Mouse (Mus musculus): ENCODE data around the gene Crip2. TPM values are rescaled to one million over a fixed set of nuclear protein-coding genes. Genes with fewer than 3 reads are reported as not detected.
A peak's percentile ranks its signal among the peaks of the same experiment; 100 is the strongest.

Crip2 gene
- total RNA-seq, 2 experiments from 2014 or later: 154 to 164 TPM

DNA sequence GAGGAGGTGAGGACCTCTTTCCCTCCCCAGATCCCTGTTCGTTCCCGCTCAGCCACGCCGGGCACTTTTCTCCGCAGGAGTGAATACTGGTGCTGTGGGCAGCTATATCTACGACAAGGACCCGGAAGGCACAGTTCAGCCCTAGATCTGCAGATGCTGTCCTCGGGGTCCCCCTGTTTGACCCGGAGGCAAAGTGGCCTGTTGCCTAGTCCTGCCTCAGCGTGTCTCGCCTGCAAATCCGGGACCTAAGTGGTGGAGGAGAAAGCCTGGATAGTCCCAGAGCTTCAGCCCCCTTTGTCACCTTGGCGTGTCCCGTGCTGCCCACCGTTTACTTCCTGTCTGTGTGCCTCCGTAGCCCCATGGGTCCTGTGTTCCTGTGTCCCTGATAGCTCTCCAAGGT lies 4.8 kb downstream of the Crip2 start:
- intact Hi-C loops (cut with DNase I): loop anchor here (5.0 kb wide), 1 partner anchor 42 kb away; the partner anchor contains the start of gene Tmem121
- DNase-seq (ENCODE audit: low spot score in 2 of 2): no peak

DNA sequence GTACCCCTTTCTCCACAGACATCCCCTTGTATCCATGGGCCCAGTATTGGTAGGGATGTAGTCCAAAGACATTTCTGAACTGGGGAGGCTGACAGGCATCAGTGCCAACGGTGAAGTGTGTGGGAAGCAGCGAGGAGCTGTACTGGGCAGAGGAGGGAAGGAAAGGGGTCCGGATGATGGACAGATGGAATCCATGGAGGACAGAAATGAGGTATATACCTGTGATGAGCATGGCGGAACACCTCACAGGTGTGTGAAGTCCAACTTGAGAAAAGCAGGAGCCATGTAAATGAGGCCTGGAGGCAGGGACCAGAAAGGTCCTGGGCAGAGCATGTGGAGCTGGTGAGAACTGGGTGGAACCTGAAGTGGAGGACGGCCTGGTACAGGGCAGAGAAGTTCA lies 5.6 kb downstream of the Crip2 start:
- no peak for DNase-seq (ENCODE audit: low spot score in 2 of 2)
- intact Hi-C loops (cut with DNase I): no loop called here

DNA sequence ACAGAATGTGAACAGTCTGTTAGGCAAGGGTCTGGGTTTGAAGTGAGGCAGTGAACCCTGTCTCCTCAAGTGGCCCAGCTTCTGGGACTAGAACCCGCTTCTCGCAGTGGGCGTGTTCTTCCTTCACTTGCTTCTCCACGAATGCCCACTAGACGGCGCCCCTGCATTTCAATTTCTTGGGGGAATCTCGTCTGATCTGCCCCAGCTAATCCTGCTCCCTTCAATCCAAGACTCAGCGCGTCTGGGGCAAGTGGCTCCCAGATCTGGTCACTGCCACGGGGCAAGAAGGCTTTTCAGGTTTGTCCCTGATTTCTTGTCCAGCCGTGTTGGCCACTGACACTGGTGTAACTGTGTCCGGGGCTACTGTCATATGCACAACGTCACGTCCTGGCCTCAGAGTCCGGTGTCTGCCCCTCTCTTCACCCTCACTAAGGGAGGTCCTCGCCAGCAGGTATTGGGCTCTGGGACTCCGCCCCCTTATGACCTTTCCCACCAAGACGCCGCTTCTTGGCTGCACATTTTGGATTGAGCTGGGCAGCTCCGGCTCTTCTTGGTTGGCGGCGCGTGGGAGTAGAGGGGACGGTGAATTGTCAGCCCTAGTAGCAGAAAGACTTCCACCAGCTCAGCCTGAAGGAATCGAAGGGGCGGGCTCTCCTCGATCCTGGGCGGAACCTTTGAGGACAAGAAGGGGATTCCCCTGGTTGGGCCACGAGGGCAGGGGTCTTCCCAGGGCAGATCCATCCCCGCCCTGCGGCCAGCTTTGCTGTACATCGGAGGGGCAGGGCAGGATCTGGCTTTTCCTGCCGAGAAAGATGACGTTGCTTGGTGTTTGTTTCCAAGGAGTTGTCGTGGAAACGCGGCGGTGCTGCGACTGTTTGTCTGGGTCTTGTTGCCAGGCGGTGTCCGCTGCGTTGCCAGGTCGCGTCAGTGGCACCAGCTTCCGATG lies 6.3 kb downstream of the Crip2 start, which contains the start of gene Crip1:
Gene Crip1, plus strand, starts transcription at position 205 of the 946 bp plus-strand sequence.
- peak; percentile 80 to 87 for DNase-seq (ENCODE audit: low spot score in 2 of 2)
- intact Hi-C loops (cut with DNase I): no loop called here

DNA sequence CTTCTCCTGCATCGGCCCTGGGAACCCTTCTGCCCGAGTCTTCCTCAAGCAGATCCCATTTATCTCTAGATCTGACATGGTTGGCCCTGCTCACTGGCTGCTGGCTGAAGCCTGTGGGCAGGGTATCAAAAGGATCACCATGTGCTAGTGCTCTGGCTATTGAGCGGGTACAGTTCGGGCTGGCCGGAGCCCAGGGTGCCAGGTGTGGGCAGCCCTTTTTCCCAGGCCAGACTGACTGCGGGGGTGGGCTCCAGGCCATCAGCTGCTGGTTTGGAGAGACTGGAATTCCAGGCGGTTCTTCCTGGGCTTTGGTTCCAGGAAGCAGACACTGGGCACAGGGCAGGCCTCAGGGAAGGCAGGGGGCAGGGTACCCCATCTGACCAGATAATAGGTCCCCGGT lies 7.4 kb downstream of the Crip2 start:
- DNase-seq (ENCODE audit: low spot score in 2 of 2): no peak
- intact Hi-C loops (cut with DNase I): no loop called here

DNA sequence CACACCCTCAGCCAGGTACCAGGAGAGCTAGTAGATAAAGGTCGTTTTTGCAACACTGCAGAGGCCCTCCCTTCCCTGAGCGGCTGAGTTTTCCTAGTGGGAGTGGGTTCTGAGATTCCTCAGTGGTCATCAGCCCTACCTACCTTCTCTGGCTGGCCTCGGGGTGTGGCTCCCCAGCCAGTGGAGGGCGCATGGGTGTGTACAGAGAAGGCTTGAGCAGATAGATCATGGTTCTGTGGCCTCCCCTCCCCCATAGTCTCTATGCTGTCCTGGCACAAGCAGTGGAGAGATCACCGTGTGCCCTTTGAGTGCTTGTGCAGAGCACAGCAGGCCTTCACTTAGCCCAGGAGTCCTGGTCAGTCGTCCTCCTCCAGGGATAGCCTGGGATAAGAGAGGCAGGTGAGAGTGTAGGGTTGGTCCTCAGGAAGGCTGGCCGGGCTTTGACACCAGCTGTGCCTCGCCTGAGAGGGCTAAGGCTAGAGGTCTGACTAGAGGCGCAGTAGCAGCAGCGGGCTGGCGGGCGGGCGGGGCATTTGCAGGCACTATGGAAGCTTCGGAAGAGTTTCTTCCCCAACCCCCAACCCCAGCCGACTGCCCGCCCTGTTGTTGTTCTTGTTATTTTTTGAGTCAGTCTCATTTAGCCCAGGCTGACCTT lies 8.5 kb downstream of the Crip2 start:
- intact Hi-C loops (cut with DNase I): no loop called here
- DNase-seq (ENCODE audit: low spot score in 2 of 2): no peak

DNA sequence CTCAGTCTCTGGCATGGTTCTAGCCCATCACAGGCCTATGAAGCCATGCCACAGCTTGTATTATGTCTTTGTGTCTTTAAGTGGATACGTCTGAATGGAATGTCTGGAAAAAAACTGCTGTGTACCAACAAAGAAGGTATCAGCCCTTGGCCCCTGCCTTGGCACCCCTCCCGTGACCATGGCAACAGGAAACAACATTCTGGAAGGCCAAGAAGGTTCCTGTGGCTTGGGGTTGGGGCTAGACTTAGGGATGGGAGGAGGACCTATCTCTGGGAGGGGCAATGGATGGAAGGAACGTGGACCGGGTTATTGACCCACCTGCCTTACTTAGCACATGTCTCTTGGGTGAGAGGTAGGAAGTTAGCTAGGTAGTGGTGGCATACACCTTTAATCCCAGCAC lies 9.3 kb downstream of the Crip2 start:
- DNase-seq (ENCODE audit: low spot score in 2 of 2): no peak
- intact Hi-C loops (cut with DNase I): no loop called here

DNA sequence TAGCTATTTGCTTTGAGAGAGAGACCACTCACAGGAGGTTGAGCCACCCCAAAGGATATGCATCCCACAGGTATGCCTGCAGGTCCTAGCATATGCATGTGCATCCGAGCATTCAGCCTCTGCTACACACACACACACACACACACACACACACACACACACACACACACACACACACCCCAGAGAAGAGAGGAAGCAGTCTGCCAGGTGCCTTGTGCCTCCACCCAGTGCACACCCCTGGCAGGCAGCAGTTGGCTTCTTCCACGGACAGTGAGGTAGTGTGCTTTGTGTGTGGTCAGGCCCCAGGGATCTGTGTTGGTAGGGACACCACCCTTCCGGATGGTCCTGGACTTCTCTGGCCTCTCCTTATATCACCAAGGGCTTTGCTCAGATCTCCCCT lies 9.9 kb downstream of the Crip2 start:
- no peak for DNase-seq (ENCODE audit: low spot score in 2 of 2)
- intact Hi-C loops (cut with DNase I): no loop called here

DNA sequence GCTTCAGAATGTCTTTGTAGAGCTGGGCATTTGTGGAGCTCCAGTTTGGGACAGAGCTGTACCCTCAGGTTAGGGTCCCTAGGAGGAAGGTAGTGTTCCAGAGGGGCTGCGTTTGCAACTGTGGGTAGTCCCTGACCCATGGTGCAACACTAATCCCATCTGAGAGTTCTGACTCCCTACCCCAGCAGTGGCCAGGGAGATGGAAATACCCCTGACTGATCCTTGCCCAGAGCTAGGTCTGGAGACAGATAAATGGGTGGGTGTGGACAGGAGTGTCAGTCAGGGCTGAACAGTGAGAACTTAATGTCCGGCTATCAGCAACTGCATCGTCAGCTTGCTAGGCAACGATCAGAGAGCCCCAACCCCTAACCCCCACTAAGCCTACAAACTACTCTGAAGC lies 10.6 kb downstream of the Crip2 start:
- no peak for DNase-seq (ENCODE audit: low spot score in 2 of 2)
- intact Hi-C loops (cut with DNase I): no loop called here

DNA sequence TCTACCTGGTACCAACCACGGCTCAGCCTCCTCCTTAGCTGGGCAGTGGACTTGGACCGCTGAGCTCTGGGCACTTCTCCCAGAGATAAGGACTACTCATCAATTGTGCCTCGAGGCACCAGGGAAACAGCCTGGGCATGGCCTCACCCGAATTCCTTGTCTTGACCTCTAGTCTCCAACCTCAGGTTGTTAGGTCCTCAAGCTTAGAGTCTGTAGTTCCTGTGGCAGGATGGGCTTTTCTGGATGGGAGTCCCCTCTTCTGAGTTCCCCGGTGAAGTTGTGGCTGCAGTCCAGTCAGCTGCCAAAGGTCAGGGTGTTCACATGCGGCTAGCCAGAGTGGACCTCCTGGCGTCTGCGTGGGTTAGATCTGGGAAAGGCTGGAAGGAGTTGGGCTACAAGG lies 11.0 kb downstream of the Crip2 start:
- DNase-seq (ENCODE audit: low spot score in 2 of 2): no peak
- intact Hi-C loops (cut with DNase I): no loop called here

DNA sequence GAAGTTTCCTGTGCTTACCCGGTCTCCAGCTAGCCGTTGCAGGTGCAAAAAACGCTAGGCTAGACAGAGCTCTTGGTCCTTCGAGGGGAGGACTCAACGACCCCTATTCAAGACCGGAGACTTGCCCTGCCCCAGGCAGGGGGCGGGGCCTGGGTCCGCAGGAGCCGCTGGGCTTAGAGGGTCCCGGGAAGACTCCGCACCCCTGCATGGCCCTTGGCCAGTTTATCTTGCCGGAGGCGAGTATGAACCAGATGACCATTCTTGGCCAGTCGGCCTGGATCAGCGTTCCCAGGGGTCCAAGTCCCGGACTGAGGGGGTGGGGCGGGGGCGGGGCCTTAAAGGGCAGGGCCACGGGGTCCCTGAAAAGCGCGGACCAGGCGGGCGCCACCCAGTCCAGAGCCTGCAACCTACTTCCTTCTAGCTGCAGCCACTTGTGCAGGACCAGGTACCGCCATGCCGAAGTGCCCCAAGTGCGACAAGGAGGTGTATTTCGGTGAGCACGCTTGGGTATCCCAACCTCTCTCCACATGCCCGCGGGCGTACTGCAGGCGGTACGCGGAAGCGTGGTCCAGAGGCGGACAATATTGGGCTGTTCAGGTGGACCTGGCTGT lies 11.7 kb downstream of the Crip2 start:
- no peak for DNase-seq (ENCODE audit: low spot score in 2 of 2)
- intact Hi-C loops (cut with DNase I): no loop called here

DNA sequence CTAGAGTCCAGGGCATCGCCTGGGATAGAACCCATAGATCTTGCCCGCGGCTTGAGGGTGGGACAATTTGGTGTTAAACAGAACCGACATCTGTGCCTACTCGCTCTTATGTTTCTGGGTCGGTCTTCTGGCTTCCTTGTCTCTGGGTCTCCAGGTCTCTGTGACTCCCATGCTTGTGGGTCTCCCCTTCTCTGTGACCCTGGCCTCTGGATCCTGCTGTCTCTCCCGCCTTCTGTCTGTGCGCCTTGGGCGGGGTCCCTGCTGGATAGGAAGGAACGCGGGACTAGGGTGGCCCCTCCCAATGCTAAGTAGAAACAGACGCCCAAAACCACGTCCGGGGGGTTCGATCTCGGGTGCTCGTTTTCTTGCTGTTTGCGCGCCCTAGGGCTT lies 12.2 kb downstream of the Crip2 start:
- intact Hi-C loops (cut with DNase I): no loop called here
- no peak for DNase-seq (ENCODE audit: low spot score in 2 of 2)

DNA sequence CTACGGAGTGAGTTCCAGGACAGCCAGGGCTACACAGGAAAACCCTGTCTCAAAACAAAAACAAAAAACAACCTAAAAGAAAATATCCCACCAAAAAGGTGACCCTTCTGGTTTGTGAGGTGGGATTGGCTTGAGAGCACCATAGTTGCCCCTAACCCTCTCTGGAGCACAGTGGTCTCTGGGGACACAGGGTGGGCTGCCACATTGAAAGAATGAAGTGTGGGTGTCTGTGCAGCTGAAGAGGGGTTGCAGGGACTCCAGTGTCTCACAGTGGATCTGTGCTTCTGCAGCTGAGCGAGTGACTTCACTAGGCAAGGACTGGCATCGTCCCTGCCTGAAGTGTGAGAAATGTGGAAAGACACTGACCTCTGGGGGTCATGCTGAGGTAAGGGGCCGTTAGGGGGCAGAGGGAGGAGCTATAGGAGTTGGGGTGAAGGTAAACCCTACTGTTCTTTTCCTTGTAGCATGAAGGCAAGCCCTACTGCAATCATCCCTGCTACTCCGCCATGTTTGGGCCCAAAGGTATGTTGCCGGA lies 13.0 kb downstream of the Crip2 start:
- DNase-seq (ENCODE audit: low spot score in 2 of 2): no peak
- intact Hi-C loops (cut with DNase I): no loop called here

DNA sequence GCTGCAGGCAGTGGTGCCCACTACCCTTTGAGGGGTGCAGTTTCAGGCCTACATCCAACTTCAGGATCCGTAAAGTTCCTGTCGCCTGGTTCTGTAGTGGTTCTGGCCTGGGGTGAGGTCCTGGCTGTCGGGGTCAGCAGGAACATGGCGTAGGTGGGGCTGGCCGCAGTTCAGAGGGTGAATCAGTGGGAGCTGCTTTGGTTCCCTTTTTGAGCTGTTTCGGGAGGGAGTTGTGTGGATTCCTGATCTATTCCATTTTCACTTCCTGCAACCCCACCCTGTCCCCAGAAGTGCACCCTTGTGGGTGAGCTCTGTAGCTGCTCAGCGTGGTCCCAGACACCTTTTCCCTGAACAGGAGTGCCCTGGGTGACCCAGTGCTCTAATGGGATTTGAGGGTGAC lies 13.9 kb downstream of the Crip2 start:
- intact Hi-C loops (cut with DNase I): no loop called here
- DNase-seq (ENCODE audit: low spot score in 2 of 2): no peak

DNA sequence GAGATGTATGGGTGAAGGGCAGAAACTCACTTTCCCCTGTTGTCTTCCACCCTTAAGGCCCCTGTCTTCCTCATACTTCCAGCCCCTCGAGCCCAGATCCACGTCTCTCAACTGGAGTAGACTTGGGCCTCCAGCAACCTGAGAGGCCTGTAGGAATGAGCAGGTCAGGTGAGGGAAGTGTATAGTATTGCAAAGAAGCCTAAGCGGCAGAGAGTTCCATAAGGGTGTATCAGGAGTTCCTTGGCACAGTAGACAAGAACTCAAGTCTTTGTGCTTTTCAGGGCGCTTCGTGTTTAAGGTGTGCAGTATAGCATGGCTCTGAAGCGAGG lies 14.7 kb downstream of the Crip2 start:
- intact Hi-C loops (cut with DNase I): no loop called here
- no peak for DNase-seq (ENCODE audit: low spot score in 2 of 2)

DNA sequence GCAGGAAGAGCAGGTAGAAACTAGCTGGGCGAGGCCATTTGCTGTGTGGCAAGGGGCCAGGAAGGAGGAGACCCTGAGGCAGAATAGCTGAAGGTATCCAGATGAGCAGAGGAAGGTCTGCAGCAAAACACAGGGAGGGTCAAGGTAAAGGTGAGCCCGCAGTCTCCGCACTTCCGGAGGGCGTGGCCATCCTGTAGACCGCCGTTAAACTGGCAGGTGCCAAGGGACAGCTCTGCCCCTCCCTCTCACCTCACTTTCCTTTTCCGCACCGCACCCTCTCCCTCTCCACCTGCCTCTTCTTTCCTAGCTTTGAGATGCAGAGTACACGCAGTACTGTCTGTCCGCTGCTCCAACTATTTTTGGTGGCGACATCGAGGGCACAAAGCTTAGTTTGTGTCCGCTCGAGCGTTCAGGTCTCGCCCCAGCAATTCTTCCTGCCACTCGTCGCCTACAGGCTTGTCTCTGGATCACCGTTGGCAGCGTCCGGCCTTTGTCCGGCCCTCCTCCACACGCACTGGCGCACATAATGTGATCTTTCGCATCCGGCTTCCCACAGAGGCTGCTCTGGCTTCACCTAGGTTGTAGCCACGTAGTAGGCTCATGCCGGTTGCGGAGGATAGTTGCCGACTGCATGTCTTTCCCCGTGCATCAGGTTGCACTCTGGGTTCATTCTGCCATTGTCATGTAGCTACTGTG lies 15.2 kb downstream of the Crip2 start:
- intact Hi-C loops (cut with DNase I): no loop called here
- DNase-seq (ENCODE audit: low spot score in 2 of 2): no peak

DNA sequence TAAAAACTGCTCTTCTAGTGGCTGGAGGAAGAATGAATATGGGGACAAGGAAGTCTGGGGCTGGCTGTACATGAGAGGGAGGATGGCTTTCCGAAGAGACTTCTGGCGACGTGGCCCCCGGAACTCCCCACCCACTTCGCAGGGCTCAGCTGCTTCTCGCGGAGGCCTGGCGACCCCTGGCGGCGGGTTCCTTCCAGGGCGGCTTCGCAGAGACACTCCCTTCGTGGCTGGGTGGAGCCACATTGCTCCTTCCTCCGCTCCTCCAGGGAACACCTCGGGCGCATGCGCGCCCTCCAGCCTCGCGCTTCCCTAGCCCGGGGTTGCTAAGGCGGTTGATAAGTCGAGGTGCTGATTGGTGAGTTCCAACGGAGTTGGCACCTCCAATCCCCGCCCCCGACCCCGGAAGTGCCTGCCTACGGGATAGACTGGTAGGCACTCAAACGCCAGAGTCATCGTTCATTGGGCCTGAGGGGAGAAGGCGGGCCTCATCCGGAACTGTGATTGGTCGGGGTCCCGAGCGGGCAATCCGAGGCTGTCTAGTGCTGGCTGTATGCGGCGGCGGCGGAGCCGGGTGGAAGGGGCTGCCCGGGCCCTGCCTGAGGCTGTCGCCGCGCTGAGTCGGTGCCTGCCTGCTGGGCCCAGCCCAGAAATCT lies 16.0 kb downstream of the Crip2 start, which contains the start of gene Tedc1:
Gene Tedc1, plus strand, starts transcription at position 535 of the 653 bp plus-strand sequence.
- peak; percentile 99 to 100 for DNase-seq (ENCODE audit: low spot score in 2 of 2)
- intact Hi-C loops (cut with DNase I): no loop called here

DNA sequence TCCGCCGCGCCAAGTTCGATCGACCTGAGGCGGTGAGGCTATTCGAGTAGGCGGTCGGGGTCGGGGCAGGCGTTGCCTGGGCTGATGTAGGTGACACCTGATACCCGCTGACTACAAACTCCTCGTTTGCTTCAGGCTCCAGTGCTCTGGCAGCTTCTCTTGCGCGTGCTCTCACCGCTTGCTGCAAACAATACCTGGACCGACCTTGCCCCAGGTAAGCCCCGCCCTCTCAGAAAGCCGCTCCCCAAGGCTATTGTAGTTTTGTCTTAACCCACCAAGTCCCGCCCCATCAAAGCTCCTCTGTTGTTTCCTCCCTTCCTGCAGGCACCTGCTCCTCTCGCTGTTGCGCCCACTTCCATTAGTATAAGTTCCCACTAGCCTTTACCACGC lies 16.5 kb downstream of the Crip2 start:
- no peak for DNase-seq (ENCODE audit: low spot score in 2 of 2)
- intact Hi-C loops (cut with DNase I): no loop called here

DNA sequence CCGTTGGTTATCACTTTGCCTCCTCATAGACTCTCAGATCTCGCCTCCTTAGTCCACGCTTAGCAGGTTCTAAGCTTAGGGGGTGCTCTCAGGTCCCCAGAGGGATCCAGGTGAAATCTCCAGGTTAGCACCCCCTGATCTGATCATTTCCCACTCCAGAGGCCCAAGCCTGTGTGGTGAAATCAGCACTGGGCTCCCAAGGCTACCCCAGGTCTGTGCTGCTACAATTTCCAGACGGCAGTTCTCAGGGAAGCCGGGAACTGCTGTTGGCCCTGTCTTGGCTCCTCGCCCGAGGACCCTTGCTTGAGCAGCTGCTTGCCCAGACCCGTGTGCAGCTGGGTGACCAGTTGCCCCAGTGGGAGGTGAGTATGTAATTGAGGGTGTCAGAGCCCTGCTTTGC lies 17.0 kb downstream of the Crip2 start:
- intact Hi-C loops (cut with DNase I): no loop called here

DNA sequence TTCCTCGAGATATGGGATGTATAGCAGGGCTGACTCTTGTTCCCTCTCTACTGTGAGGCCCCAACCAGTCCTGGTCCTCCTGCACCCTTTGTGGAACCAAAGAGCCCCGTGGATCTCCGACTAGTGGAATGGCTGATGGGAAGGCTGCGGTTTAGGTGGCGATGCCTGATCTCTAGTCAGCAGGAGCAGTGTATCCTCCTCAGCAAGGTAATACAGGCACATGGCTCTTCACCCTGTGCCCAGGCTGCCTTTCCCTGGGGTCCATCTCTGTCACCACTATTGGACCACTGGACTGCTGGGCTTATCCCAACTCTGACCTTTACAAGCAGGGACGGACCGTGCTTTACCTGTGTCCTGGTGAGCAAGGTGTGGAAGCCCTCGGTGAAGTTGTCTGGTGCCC lies 17.5 kb downstream of the Crip2 start:
- intact Hi-C loops (cut with DNase I): no loop called here
- DNase-seq (ENCODE audit: low spot score in 2 of 2): no peak

More for the DNA sequence above, 17.0 kb downstream of the Crip2 start:
- no peak for DNase-seq (ENCODE audit: low spot score in 2 of 2)
